Mouse (Mus musculus): ENCODE results near the gene Zfp598. TPM values are rescaled to one million over a fixed set of nuclear protein-coding genes. Genes with fewer than 3 reads are reported as not detected.

The Zfp598 gene
- polyA plus RNA-seq, 1 experiment from 2014 or later = 34.4 TPM

- H3K36me3 ChIP-seq (ENCODE audit: control insufficient read depth, insufficient read depth, low read length) = peaks cover 2% of the 10 kb centered on the region; the same call in 1 of the 2 replicates
- H3K9ac ChIP-seq (ENCODE audit: low read depth, low read length) = peak overlapping the region; percentile 34
- 18% methylated on average over 23 of the region's 23 CpGs for WGBS
- H3K9me3 ChIP-seq (ENCODE audit: control insufficient read depth, low read length) = no peaks in the 10 kb centered on the region
- ATAC-seq (ENCODE audit: low FRiP score, low TSS enrichment) = no peak
- H3K27ac ChIP-seq (ENCODE audit: low read depth, low read length) = no peak overlapping the region
- peaks cover 15% of the 10 kb centered on the region; the same call in 1 of the 2 replicates for H3K4me1 ChIP-seq (ENCODE audit: control insufficient read depth, insufficient read depth, low read length)
- H3K4me2 ChIP-seq (replicated peaks; ENCODE audit: low read depth, low read length) = peak overlapping the region; percentile 57
- peak overlapping the region; percentile 37 for H3K4me3 ChIP-seq (ENCODE audit: low read length)
- H3K27me3 ChIP-seq (ENCODE audit: control insufficient read depth, insufficient read depth, low read length) = peaks cover 42% of the 10 kb centered on the region
Measured at GRCm38 (mm10) chr17:24687599-24687998, 18.1 kb downstream of the Zfp598 start.

- Histone ChIP-seq H3K4me1 (ENCODE audit: control insufficient read depth, insufficient read depth, low read length) (peaks cover 15% of the 10 kb centered on the region; the same call in 1 of the 2 replicates), H3K27me3 (ENCODE audit: control insufficient read depth, insufficient read depth, low read length) (peaks cover 42% of the 10 kb centered on the region), H3K9ac (ENCODE audit: low read depth, low read length) (peak within 1 kb of the TSS; percentile 49), H3K4me2 (replicated peaks; ENCODE audit: low read depth, low read length) (peak within 1 kb of the TSS; percentile 66), H3K4me3 (ENCODE audit: low read length) (peak within 1 kb of the TSS; percentile 58), H3K27ac (ENCODE audit: low read depth, low read length) (no peak within 1 kb of the TSS), H3K36me3 (ENCODE audit: control insufficient read depth, insufficient read depth, low read length) (peaks cover 10% of the 10 kb centered on the region; the same call in 1 of the 2 replicates), H3K9me3 (ENCODE audit: control insufficient read depth, low read length) (no peaks in the 10 kb centered on the region)
- WGBS = under 1% methylated on average over 52 of the region's 55 CpGs
- ATAC-seq (ENCODE audit: low FRiP score, low TSS enrichment) = no peak
Measured at GRCm38 (mm10) chr17:24689251-24690081, 20.0 kb downstream of the Zfp598 start, which contains the start of gene Syngr3. TSS of gene Syngr3 (minus strand) at chr17:24689955.

- H3K4me1 ChIP-seq (ENCODE audit: control insufficient read depth, insufficient read depth, low read length) = peaks cover 23% of the 10 kb centered on the region
- H3K4me2 ChIP-seq (replicated peaks; ENCODE audit: low read depth, low read length) = no peak overlapping the region
- H3K4me3 ChIP-seq (ENCODE audit: low read length) = no peak overlapping the region
- H3K9ac ChIP-seq (ENCODE audit: low read depth, low read length) = no peak overlapping the region
- H3K27me3 ChIP-seq (ENCODE audit: control insufficient read depth, insufficient read depth, low read length) = peaks cover 39% of the 10 kb centered on the region
- H3K9me3 ChIP-seq (ENCODE audit: control insufficient read depth, low read length) = no peaks in the 10 kb centered on the region
- H3K27ac ChIP-seq (ENCODE audit: low read depth, low read length) = no peak overlapping the region
- WGBS = 93% methylated on average over 5 of the region's 5 CpGs
- ATAC-seq (ENCODE audit: low FRiP score, low TSS enrichment) = no peak
- peaks cover 10% of the 10 kb centered on the region; the same call in 1 of the 2 replicates for H3K36me3 ChIP-seq (ENCODE audit: control insufficient read depth, insufficient read depth, low read length)
Measured at GRCm38 (mm10) chr17:24692385-24692784, 22.9 kb downstream of the Zfp598 start.

- Histone ChIP-seq H3K27ac (ENCODE audit: low read depth, low read length) (peak overlapping the region; percentile 86), H3K9me3 (ENCODE audit: control insufficient read depth, low read length) (no peaks in the 10 kb centered on the region), H3K4me3 (ENCODE audit: low read length) (peak overlapping the region; percentile 88), H3K4me2 (replicated peaks; ENCODE audit: low read depth, low read length) (peak overlapping the region; percentile 80), H3K27me3 (ENCODE audit: control insufficient read depth, insufficient read depth, low read length) (peaks cover 8% of the 10 kb centered on the region; the same call in 1 of the 2 replicates), H3K36me3 (ENCODE audit: control insufficient read depth, insufficient read depth, low read length) (peaks cover 23% of the 10 kb centered on the region), H3K4me1 (ENCODE audit: control insufficient read depth, insufficient read depth, low read length) (peaks cover 11% of the 10 kb centered on the region), H3K9ac (ENCODE audit: low read depth, low read length) (peak overlapping the region; percentile 87)
- 5% methylated on average over 44 of the region's 51 CpGs for WGBS
- peak; percentile 43 for ATAC-seq (ENCODE audit: low FRiP score, low TSS enrichment)
Measured at GRCm38 (mm10) chr17:24695326-24696010, 26.0 kb downstream of the Zfp598 start.

- Histone ChIP-seq H3K9me3 (ENCODE audit: control insufficient read depth, low read length) (no peaks in the 10 kb centered on the region), H3K4me3 (ENCODE audit: low read length) (peak within 1 kb of the TSS; percentile 88), H3K9ac (ENCODE audit: low read depth, low read length) (peak within 1 kb of the TSS; percentile 87), H3K27me3 (ENCODE audit: control insufficient read depth, insufficient read depth, low read length) (peaks cover 1% of the 10 kb centered on the region; the same call in 1 of the 2 replicates), H3K27ac (ENCODE audit: low read depth, low read length) (peak within 1 kb of the TSS; percentile 86), H3K4me1 (ENCODE audit: control insufficient read depth, insufficient read depth, low read length) (peaks cover 11% of the 10 kb centered on the region), H3K4me2 (replicated peaks; ENCODE audit: low read depth, low read length) (peak within 1 kb of the TSS; percentile 80), H3K36me3 (ENCODE audit: control insufficient read depth, insufficient read depth, low read length) (peaks cover 30% of the 10 kb centered on the region)
- whole genome bisulfite sequencing = under 1% methylated on average over 57 of the region's 76 CpGs
- peak; percentile 89 for ATAC-seq (ENCODE audit: low FRiP score, low TSS enrichment)
Measured at GRCm38 (mm10) chr17:24696011-24696697, 26.7 kb downstream of the Zfp598 start, which contains the start of the genes Gfer and Noxo1. TSS of gene Gfer (minus strand) at chr17:24696156. TSS of gene Noxo1 (plus strand) at chr17:24696234.

- no peaks in the 10 kb centered on the region for H3K27me3 ChIP-seq (ENCODE audit: control insufficient read depth, insufficient read depth, low read length)
- H3K36me3 ChIP-seq (ENCODE audit: control insufficient read depth, insufficient read depth, low read length) = peaks cover 42% of the 10 kb centered on the region
- no peaks in the 10 kb centered on the region for H3K9me3 ChIP-seq (ENCODE audit: control insufficient read depth, low read length)
- no peak overlapping the region; the same call in 1 of the 2 replicates for H3K4me2 ChIP-seq (replicated peaks; ENCODE audit: low read depth, low read length)
- H3K9ac ChIP-seq (ENCODE audit: low read depth, low read length) = 0 out of 2 replicates have a peak overlapping the region, but pooled peaks have one; percentile 12
- H3K4me1 ChIP-seq (ENCODE audit: control insufficient read depth, insufficient read depth, low read length) = peaks cover 11% of the 10 kb centered on the region
- ATAC-seq (ENCODE audit: low FRiP score, low TSS enrichment) = no peak
- H3K4me3 ChIP-seq (ENCODE audit: low read length) = no peak overlapping the region
- WGBS = 23% methylated on average over 5 of the region's 5 CpGs
- H3K27ac ChIP-seq (ENCODE audit: low read depth, low read length) = no peak overlapping the region
Measured at GRCm38 (mm10) chr17:24697985-24698384, 28.5 kb downstream of the Zfp598 start.

GRCm38 (mm10) chr17:24698715-24699114 lies 29.2 kb downstream of the Zfp598 start:
- H3K36me3 ChIP-seq (ENCODE audit: control insufficient read depth, insufficient read depth, low read length) = peaks cover 43% of the 10 kb centered on the region
- 71% methylated on average over 9 of the region's 9 CpGs for WGBS
- peaks cover 11% of the 10 kb centered on the region for H3K4me1 ChIP-seq (ENCODE audit: control insufficient read depth, insufficient read depth, low read length)
- no peaks in the 10 kb centered on the region for H3K9me3 ChIP-seq (ENCODE audit: control insufficient read depth, low read length)
- H3K27me3 ChIP-seq (ENCODE audit: control insufficient read depth, insufficient read depth, low read length) = no peaks in the 10 kb centered on the region
- no peak overlapping the region for H3K4me3 ChIP-seq (ENCODE audit: low read length)
- H3K27ac ChIP-seq (ENCODE audit: low read depth, low read length) = no peak overlapping the region
- ATAC-seq (ENCODE audit: low FRiP score, low TSS enrichment) = no peak
- 0 out of 2 replicates have a peak overlapping the region, but pooled peaks have one; percentile 12 for H3K9ac ChIP-seq (ENCODE audit: low read depth, low read length)
- no peak overlapping the region for H3K4me2 ChIP-seq (replicated peaks; ENCODE audit: low read depth, low read length)

GRCm38 (mm10) chr17:24699473-24699872 lies 30.0 kb downstream of the Zfp598 start:
- WGBS = 76% methylated on average over 2 of the region's 2 CpGs
- Histone ChIP-seq H3K4me2 (replicated peaks; ENCODE audit: low read depth, low read length) (no peak overlapping the region), H3K36me3 (ENCODE audit: control insufficient read depth, insufficient read depth, low read length) (peaks cover 51% of the 10 kb centered on the region), H3K27me3 (ENCODE audit: control insufficient read depth, insufficient read depth, low read length) (no peaks in the 10 kb centered on the region), H3K9ac (ENCODE audit: low read depth, low read length) (no peak overlapping the region), H3K9me3 (ENCODE audit: control insufficient read depth, low read length) (no peaks in the 10 kb centered on the region), H3K4me3 (ENCODE audit: low read length) (no peak overlapping the region), H3K4me1 (ENCODE audit: control insufficient read depth, insufficient read depth, low read length) (peaks cover 11% of the 10 kb centered on the region), H3K27ac (ENCODE audit: low read depth, low read length) (no peak overlapping the region)
- ATAC-seq (ENCODE audit: low FRiP score, low TSS enrichment) = no peak

Data from kidney, embryonic 14.5 days (tissue).